Mouse (Mus musculus): ENCODE measurements around the gene Uvssa.

DNA sequence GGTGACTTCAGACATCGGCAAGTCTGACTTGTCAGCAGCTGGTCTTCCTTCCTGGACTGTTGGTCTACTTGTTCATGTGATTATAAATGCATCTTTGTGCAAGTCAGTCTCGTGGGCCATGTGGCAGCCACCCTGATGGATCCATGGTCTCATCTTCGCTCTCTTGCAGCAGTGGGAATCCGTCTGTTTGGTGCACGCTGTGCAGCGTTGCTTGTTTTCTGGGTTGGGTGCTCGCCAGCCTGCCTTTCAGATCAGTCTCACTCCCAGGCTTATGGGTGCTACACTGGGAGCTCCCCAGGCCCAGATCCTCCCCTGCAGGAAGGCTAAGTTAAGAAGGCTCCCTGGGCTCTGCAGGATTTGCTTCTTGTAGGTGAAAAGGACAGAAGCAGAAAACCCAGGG lies 18.5 kb downstream of the Uvssa start:
- TF ChIP-seq POLR2A (IDR thresholded peaks at IDR 0.05; ENCODE audit: low read depth, low read length), result no peak
- TF ChIP-seq CTCF (conservative IDR thresholded peaks at IDR 0.05; ENCODE audit: insufficient read depth, insufficient read length, low read depth, low read length), result no peak

Data from kidney, adult 2 months (tissue).